Mouse (Mus musculus) hindbrain, embryonic 12.5 days (tissue): ENCODE data around the gene Pilra. TPM values are rescaled to one million over a fixed set of nuclear protein-coding genes. Genes with fewer than 3 reads are reported as not detected.

ENCODE experiments used
- ATAC-seq: fragments of 200-750 bp; cut with Nextera tagmentation; 2 replicates; pipeline ENCODE4 v1.8.0; 2017; ENCODE audit warnings: moderate TSS enrichment; ENCODE audit not compliant: low FRiP score
- H3K27ac ChIP-seq: fragments of 300-500 bp; sonication (generic); 2 replicates; pipeline ENCODE4 v1.5.1; 2016; ENCODE audit warnings: mild to moderate bottlenecking
- H3K27me3 ChIP-seq: fragments of 300-500 bp; sonication (generic); 2 replicates; pipeline ENCODE4 v1.6.1; 2016; ENCODE audit warnings: mild to moderate bottlenecking
- H3K36me3 ChIP-seq: fragments of 300-500 bp; sonication (generic); 2 replicates; pipeline ENCODE4 v1.6.1; 2016; ENCODE audit warnings: mild to moderate bottlenecking
- H3K4me1 ChIP-seq: fragments of 300-500 bp; sonication (generic); 2 replicates; pipeline ENCODE4 v1.6.1; 2016
- H3K4me2 ChIP-seq: fragments of 300-500 bp; sonication (generic); replicated peaks from 2 replicates; pipeline ENCODE4 v1.6.1; 2016; ENCODE audit warnings: mild to moderate bottlenecking
- H3K4me3 ChIP-seq: fragments of 300-500 bp; sonication (generic); 2 replicates; pipeline ENCODE4 v1.5.1; 2016; ENCODE audit warnings: mild to moderate bottlenecking
- H3K9ac ChIP-seq: fragments of 300-500 bp; sonication (generic); 2 replicates; pipeline ENCODE4 v1.6.1; 2016; ENCODE audit warnings: mild to moderate bottlenecking, moderate library complexity
- H3K9me3 ChIP-seq: fragments of 300-500 bp; sonication (generic); replicated peaks from 2 replicates; pipeline ENCODE4 v1.6.1; 2016; ENCODE audit warnings: mild to moderate bottlenecking
- WGBS: fragments of 180-500 bp; shearing (Covaris S2); methylation state at CpG from one replicate; pipeline ENCODE4 v1.1.7; 2016; 5-methylcytosine and 5-hydroxymethylcytosine counted together
- polyA plus RNA-seq: library from polyadenylated mRNA; unstranded; fragments of >200 nt; fragmentation: Nextera tagmentation; extraction: Ambion mirVana; gene quantifications from 2 replicates; pipeline ENCODE4 v1.2.1, GENCODE M21; 2016

Gene Pilra
- polyA plus RNA-seq, 1 experiment from 2014 or later: 0.21 TPM

DNA sequence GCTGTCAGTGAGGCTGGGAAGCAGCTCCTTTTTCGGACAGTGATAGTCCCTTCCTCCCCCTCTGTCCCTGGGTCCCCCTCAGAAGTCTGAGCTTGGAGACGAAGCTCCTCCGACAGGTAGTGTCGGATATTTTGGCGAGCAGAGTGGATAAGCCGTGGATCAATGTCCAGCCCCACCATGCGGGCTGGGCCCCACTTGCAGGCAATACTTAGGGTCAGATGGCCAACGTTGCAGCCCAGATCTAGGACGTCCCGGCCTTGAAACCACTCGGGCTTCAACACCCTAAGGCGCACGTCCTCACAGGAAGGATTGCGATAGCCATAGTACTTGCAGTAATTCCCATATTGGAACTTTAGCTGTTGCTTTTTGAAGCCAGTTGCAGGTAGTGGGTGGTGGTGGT lies 51.5 kb downstream of the Pilra start:
- H3K4me1 ChIP-seq: peaks cover 58% of the 10 kb centered on the region

DNA sequence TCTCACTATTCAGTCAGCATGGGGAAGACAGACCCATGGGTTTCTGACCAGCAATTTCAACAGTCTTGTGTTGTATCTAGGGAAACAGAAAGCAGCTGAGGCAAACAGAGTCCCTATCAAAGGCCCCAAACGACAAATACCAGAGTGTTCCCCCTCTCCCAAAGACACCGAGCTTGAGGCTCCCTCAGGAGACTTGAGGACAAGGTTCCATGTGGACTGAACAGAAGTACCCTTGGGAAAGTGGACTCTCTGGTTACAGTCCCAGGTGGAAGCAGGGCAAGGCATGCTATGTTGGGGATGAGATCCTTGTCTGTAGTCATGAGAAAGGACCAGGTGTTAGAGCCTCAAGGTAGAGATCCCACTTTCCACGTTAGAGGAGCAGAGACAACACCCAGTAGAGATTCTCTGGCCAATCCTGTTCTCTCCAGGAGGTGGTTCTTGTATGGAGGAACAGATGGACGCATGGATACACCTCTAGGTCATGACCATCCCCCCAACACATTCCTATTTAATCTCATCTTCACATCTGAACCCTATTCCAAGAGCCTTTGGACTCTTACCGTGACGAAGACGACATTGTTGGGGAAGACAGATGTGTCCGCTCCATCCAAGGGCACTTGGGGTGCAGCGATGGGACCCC lies 52.1 kb downstream of the Pilra start:
- no peaks in the 10 kb centered on the region; the same call in 1 of the 2 replicates for H3K27me3 ChIP-seq
- no peak for ATAC-seq
- peak overlapping the region; percentile 90 for H3K4me3 ChIP-seq
- no peak overlapping the region for H3K27ac ChIP-seq
- peak overlapping the region; percentile 97 for H3K9ac ChIP-seq
- peak overlapping the region; percentile 78 for H3K4me2 ChIP-seq
- H3K9me3 ChIP-seq: no peaks in the 10 kb centered on the region
- peaks cover 60% of the 10 kb centered on the region for H3K4me1 ChIP-seq
- WGBS: 70% methylated on average over 9 of the region's 9 CpGs
- peaks cover 44% of the 10 kb centered on the region for H3K36me3 ChIP-seq

More for the DNA sequence above, 51.5 kb downstream of the Pilra start:
- Histone ChIP-seq H3K27ac (no peak overlapping the region), H3K36me3 (peaks cover 44% of the 10 kb centered on the region), H3K4me2 (peak overlapping the region; percentile 78), H3K4me3 (peak overlapping the region; percentile 90), H3K9me3 (no peaks in the 10 kb centered on the region), H3K9ac (peak overlapping the region; percentile 97), H3K27me3 (peaks cover 3% of the 10 kb centered on the region; the same call in 1 of the 2 replicates)
- ATAC-seq: no peak
- WGBS: 83% methylated on average over 14 of the region's 14 CpGs

DNA sequence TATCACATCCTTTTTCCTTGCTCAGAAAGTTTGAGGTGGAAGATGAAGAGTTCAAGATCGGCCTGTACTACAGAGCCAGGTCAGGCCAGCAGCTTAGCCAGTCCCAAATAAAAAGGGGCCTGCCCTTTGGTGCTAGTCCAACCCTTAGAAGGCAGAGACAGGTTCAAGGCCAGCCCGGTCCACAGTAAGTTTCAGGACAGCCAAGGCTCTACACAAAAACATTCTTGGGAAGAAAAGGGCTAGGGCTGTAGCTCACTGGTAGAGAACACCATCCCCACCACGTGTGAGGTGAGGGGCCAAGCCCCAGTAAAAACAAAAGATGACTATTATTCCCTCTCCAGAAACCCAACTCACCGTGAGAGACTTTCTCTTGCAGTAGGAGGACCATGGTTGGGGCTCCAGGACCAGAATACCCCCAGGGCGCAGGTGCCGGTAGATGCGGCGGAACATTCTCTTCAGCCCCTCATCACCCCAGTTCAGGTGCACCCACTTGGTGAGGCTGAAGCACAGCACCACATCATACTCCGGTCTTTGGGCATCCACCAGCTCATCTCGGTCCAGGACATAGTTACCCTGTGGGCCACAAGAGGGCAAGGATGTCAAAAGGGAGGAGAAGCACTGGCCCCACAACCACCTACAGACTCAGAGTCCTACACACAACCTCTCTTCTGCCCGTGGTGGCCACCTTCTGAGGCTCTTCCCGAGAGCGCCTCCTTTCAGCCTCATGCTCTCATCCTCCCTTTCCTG lies 53.1 kb downstream of the Pilra start:
- Histone ChIP-seq H3K4me1 (peaks cover 57% of the 10 kb centered on the region), H3K36me3 (peaks cover 44% of the 10 kb centered on the region), H3K4me3 (peak overlapping the region; percentile 90), H3K27me3 (no peaks in the 10 kb centered on the region), H3K27ac (no peak overlapping the region), H3K4me2 (peak overlapping the region; percentile 78), H3K9me3 (no peaks in the 10 kb centered on the region), H3K9ac (peak overlapping the region; percentile 97; the same call in 1 of the 2 replicates)
- ATAC-seq: no peak
- WGBS: 83% methylated on average over 13 of the region's 13 CpGs

DNA sequence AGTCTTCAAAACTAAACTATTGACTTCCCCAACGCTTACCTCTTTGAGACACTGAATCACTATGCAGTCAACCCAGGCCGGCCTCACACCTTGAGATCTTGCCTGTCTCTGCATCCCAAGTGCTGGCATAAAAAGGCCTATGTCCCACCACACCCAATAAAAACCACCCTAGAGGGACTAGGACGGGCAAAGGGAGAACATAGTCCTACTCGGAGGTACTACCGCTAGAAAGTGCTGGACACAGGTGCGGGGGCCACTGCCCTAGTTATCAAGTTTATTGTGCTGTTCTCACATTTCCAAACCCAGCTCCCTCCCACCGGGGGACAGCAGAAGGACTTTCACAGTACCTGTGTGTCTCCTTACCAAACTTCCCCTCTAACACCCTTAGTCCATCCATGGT lies 54.4 kb downstream of the Pilra start:
- Histone ChIP-seq H3K4me2 (no peak overlapping the region), H3K9me3 (no peaks in the 10 kb centered on the region), H3K27me3 (no peaks in the 10 kb centered on the region), H3K9ac (no peak overlapping the region), H3K4me1 (peaks cover 54% of the 10 kb centered on the region), H3K4me3 (no peak overlapping the region), H3K27ac (no peak overlapping the region), H3K36me3 (peaks cover 44% of the 10 kb centered on the region)
- 95% methylated on average over 7 of the region's 7 CpGs for WGBS
- ATAC-seq: no peak

DNA sequence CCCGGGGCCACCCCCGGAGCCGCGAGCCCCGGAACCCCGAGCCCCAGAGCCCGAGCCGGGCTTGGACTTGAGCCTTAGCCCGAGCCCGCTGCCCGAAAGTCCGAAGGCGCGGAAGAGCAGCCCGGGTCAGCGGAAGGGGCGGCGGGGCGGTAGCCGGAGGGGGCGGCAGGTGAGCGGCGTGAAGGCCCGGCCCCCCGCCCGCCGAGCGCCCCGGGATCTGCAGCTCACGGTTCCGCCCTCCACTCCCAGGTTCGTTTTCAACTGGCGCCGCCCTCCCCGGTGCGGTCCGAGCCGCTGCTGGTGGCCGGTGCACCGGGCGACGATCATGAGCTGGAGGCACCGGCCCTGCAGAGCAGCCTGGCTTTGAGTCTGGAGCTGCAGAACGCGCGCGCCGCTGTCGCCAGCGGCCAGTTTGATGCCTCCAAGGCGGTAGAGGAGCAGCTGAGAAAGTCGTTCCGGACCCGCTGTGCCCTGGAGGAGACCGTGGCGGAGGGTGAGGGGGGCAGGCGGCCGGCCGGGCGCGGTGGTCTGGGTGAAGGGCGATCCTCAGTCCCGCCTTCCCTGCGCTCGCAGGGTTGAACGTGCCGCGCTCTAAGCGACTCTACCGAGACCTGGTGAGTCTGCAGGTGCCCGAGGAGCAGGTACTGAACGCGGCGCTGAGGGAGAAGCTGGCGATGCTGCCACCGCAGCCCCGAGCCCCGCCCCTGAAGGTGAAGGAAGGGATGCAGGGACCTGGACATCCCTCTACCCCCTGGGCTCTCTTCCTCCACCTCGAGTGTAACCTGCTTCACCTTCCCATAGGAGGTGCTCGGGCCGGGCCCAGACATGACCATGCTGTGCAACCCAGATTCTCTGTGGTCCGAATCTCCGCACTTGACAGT lies 56.8 kb downstream of the Pilra start:
- peak; percentile 38 for ATAC-seq
- Histone ChIP-seq H3K4me2 (peak overlapping the region; percentile 98), H3K9ac (peak overlapping the region; percentile 96), H3K4me1 (peaks cover 44% of the 10 kb centered on the region), H3K36me3 (peaks cover 43% of the 10 kb centered on the region), H3K9me3 (no peaks in the 10 kb centered on the region), H3K4me3 (peak overlapping the region; percentile 99), H3K27ac (peak overlapping the region; percentile 96), H3K27me3 (no peaks in the 10 kb centered on the region)
- WGBS: under 1% methylated on average over 64 of the region's 83 CpGs

DNA sequence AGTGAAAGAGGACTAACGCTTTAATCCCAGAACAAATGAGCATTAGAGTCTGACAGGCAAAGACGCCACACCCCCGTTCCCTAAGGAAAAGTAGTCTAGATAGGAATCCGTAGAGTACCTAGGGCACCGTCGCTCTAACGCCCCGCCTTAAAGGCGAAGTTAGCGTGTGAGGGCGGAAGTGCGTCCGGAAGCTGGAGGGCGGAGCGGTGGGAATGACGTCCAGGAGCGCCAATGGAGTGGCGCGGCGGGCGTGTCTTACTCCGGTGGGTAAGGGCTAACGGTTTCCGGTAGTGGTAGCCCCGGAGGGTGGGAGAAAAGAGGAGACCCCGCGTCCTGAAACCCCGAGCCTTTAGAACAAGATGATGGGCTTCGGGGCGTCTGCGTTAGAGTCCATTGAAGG lies 57.4 kb downstream of the Pilra start, which contains the start of gene Ppp1r35:
Ppp1r35 (plus strand) TSS at position 215 of the 400 bp plus-strand sequence.
- H3K36me3 ChIP-seq: peaks cover 37% of the 10 kb centered on the region
- H3K4me1 ChIP-seq: peaks cover 38% of the 10 kb centered on the region
- peak within 1 kb of the TSS; percentile 96 for H3K27ac ChIP-seq
- peak; percentile 95 for ATAC-seq
- no peaks in the 10 kb centered on the region for H3K9me3 ChIP-seq
- peak within 1 kb of the TSS; percentile 98 for H3K4me2 ChIP-seq
- peak within 1 kb of the TSS; percentile 99 for H3K4me3 ChIP-seq
- H3K9ac ChIP-seq: peak within 1 kb of the TSS; percentile 96
- no peaks in the 10 kb centered on the region for H3K27me3 ChIP-seq
- under 1% methylated on average over 31 of the region's 31 CpGs for WGBS

DNA sequence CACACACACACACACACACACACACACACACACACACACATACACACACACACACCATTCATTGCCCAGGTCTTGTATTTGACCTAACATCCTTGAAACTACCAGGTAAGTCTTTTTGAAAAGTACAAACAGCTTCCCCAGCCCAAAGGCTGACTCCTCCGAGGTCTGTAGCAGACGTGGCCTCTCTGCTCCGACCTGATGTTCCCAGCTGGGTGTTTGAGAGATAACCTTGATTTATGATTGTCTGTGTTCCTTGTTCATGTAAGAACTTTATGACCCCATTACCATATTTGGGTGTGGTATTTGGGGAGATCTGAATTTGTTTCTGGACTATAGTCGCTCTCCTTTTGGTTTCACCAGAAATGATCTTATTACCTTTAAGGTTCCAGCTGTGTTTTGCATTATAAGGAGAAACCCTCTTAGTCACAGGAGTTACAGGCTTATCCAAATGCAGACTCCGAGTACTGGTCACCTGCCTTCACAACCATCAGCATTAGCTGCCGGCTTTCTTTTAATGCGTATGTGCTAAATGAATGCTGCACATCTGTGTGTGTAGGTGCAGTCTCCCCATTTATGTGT lies 58.7 kb downstream of the Pilra start:
- WGBS: 81% methylated on average over 7 of the region's 7 CpGs
- H3K4me1 ChIP-seq: peaks cover 25% of the 10 kb centered on the region
- ATAC-seq: no peak
- H3K36me3 ChIP-seq: peaks cover 24% of the 10 kb centered on the region
- no peak overlapping the region for H3K4me2 ChIP-seq
- no peak overlapping the region for H3K9ac ChIP-seq
- no peak overlapping the region for H3K4me3 ChIP-seq
- H3K27me3 ChIP-seq: no peaks in the 10 kb centered on the region
- H3K27ac ChIP-seq: no peak overlapping the region
- no peaks in the 10 kb centered on the region for H3K9me3 ChIP-seq

DNA sequence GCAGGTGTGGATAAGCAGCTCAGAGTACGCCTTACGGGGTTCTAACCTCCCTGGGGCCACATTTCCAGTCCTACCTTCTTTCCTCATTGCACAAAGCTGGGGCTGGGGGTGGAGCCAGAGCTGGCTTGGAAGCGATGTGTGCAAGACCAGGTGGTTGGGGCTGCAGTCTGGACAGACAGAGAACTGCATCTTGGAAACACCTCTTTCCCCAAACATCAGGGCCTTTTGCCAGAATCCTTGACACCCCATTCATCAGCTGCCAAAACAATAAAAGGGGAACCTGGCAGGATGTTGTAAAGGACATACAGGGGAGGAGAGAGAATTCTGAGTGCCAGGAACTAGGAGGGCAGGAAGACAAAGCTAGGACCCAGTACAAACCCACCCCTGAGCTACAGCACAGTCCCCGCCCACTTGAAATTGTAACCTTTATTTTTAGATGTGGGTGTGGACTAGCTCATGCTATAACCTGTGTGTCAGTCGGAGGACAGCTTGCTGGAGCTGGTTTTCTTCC lies 59.6 kb downstream of the Pilra start:
- H3K4me3 ChIP-seq: no peak overlapping the region
- no peak for ATAC-seq
- H3K9ac ChIP-seq: no peak overlapping the region; the same call in 1 of the 2 replicates
- no peaks in the 10 kb centered on the region for H3K9me3 ChIP-seq
- peaks cover 17% of the 10 kb centered on the region for H3K4me1 ChIP-seq
- H3K27me3 ChIP-seq: no peaks in the 10 kb centered on the region
- H3K4me2 ChIP-seq: no peak overlapping the region
- H3K36me3 ChIP-seq: peaks cover 15% of the 10 kb centered on the region
- no peak overlapping the region for H3K27ac ChIP-seq
- WGBS: 51% methylated on average over 5 of the region's 5 CpGs

DNA sequence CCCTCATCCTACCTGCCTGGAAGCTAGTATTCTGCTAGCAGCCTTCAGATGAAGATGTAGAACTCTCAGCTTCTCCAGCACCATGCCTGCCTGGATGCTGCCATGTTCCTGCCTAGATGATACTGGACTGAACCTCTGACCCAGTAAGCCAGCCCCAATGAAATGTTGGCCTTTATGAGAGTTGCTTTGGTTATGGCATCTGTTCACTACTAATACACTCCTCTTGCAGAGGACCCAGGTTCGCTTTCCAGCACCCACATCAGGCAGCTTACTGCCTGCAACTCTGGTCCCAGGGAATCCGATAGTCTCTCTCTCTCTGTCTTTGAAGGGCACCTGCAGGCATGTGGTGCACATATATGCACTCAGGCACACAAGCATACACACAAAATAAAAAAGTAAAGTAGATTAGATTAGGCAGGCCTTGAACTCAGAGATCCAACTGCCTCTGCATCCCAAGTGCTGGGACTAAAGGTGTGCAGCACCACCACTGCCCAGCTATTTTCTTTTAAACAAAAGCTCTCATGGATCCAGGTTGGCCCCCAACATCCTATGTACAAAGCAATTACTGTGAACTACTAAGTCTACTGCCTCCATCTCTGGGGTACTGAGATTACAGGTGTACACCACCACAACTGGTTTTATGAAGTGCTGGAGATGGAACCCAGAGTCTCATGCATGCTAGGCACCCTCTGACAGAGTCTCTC lies 60.3 kb downstream of the Pilra start:
- H3K27ac ChIP-seq: no peak overlapping the region
- ATAC-seq: no peak
- H3K9me3 ChIP-seq: no peaks in the 10 kb centered on the region
- H3K4me3 ChIP-seq: no peak overlapping the region
- no peak overlapping the region for H3K4me2 ChIP-seq
- peaks cover 8% of the 10 kb centered on the region for H3K36me3 ChIP-seq
- no peak overlapping the region; the same call in 1 of the 2 replicates for H3K9ac ChIP-seq
- H3K27me3 ChIP-seq: no peaks in the 10 kb centered on the region
- WGBS: 89% methylated on average over 2 of the region's 2 CpGs
- peaks cover 14% of the 10 kb centered on the region for H3K4me1 ChIP-seq

DNA sequence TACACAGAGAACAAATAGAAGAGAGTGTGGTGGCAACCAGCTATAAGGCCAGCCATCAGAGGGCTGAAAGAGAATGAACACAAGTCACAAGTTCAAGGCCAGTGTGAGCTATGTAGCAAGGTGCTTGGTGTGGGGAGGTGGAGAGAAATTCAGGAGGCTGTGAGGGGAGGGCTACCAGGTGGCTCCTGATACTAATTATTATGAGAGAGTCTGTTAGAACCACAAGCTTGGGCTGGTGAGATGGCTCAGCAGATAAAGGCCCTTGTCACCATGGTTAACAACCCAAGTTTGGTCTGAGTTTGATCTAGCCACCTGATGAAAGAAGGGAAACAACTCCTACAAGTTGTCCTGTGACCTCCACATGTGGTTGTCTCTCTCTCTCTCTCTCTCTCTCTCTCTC lies 63.3 kb downstream of the Pilra start:
- no peaks in the 10 kb centered on the region for H3K27me3 ChIP-seq
- H3K36me3 ChIP-seq: no peaks in the 10 kb centered on the region
- H3K4me3 ChIP-seq: no peak overlapping the region
- H3K27ac ChIP-seq: no peak overlapping the region
- no peaks in the 10 kb centered on the region for H3K9me3 ChIP-seq
- H3K4me1 ChIP-seq: peaks cover 11% of the 10 kb centered on the region; the same call in 1 of the 2 replicates
- H3K9ac ChIP-seq: no peak overlapping the region
- ATAC-seq: no peak
- H3K4me2 ChIP-seq: no peak overlapping the region
